Mouse (Mus musculus): Measurements from ENCODE around the gene Git1. TPM values are rescaled to one million over a fixed set of nuclear protein-coding genes. Genes with fewer than 3 reads are reported as not detected.
A peak's percentile ranks its signal among the peaks of the same experiment; 100 is the strongest.

Gene Git1
- polyA plus RNA-seq (2012; ENCODE audit: insufficient read depth, insufficient read length, missing spikeins) = 13.6 and 15.6 TPM in 2 replicates

GRCm38 (mm10) chr11:77493512-77494343, at the start of gene Git1:
TSS of gene Git1 (plus strand) at chr11:77493562.
- Histone ChIP-seq H3K4me3 (ENCODE audit: insufficient read depth, low read depth, low read length) (peak within 1 kb of the TSS; percentile 97), H3K27ac (replicated peaks; ENCODE audit: low read depth, low read length) (peak within 1 kb of the TSS; percentile 95), H3K4me1 (ENCODE audit: control insufficient read depth, insufficient read depth, insufficient read length, low read length) (peaks cover 39% of the 10 kb centered on the region)

- peaks cover 53% of the 10 kb centered on the region for H3K4me1 ChIP-seq (ENCODE audit: control insufficient read depth, insufficient read depth, insufficient read length, low read length)
- peak overlapping the region; percentile 15; the same call in 1 of the 2 replicates for H3K27ac ChIP-seq (replicated peaks; ENCODE audit: low read depth, low read length)
- no peak overlapping the region for H3K4me3 ChIP-seq (ENCODE audit: insufficient read depth, low read depth, low read length)
These were observed 48.4 kb upstream of the Git1 start for GRCm38 (mm10) chr11:77444939-77445338.

- H3K4me3 ChIP-seq (ENCODE audit: insufficient read depth, low read depth, low read length) = no peak overlapping the region
- peaks cover 43% of the 10 kb centered on the region for H3K4me1 ChIP-seq (ENCODE audit: control insufficient read depth, insufficient read depth, insufficient read length, low read length)
- H3K27ac ChIP-seq (replicated peaks; ENCODE audit: low read depth, low read length) = peak overlapping the region; percentile 98
These were observed 46.7 kb upstream of the Git1 start for GRCm38 (mm10) chr11:77446628-77447041.

GRCm38 (mm10) chr11:77449224-77449623, 44.1 kb upstream of the Git1 start:
- Histone ChIP-seq H3K27ac (replicated peaks; ENCODE audit: low read depth, low read length) (peak overlapping the region; percentile 85), H3K4me3 (ENCODE audit: insufficient read depth, low read depth, low read length) (peak overlapping the region; percentile 59), H3K4me1 (ENCODE audit: control insufficient read depth, insufficient read depth, insufficient read length, low read length) (peaks cover 25% of the 10 kb centered on the region)

- H3K27ac ChIP-seq (replicated peaks; ENCODE audit: low read depth, low read length) = peak overlapping the region; percentile 45; the same call in 1 of the 2 replicates
- peak overlapping the region; percentile 59 for H3K4me3 ChIP-seq (ENCODE audit: insufficient read depth, low read depth, low read length)
These were observed 41.7 kb upstream of the Git1 start for GRCm38 (mm10) chr11:77451670-77452069.

GRCm38 (mm10) chr11:77453388-77453787, 40.0 kb upstream of the Git1 start:
- Histone ChIP-seq H3K4me1 (ENCODE audit: control insufficient read depth, insufficient read depth, insufficient read length, low read length) (peaks cover 14% of the 10 kb centered on the region), H3K4me3 (ENCODE audit: insufficient read depth, low read depth, low read length) (no peak overlapping the region), H3K27ac (replicated peaks; ENCODE audit: low read depth, low read length) (no peak overlapping the region)

More at GRCm38 (mm10) chr11:77451670-77452069, 41.7 kb upstream of the Git1 start:
- H3K4me1 ChIP-seq (ENCODE audit: control insufficient read depth, insufficient read depth, insufficient read length, low read length) = peaks cover 20% of the 10 kb centered on the region

GRCm38 (mm10) chr11:77455770-77456510, 37.4 kb upstream of the Git1 start:
- Histone ChIP-seq H3K4me3 (ENCODE audit: insufficient read depth, low read depth, low read length) (no peak overlapping the region), H3K4me1 (ENCODE audit: control insufficient read depth, insufficient read depth, insufficient read length, low read length) (peaks cover 12% of the 10 kb centered on the region), H3K27ac (replicated peaks; ENCODE audit: low read depth, low read length) (no peak overlapping the region)

- Histone ChIP-seq H3K4me1 (ENCODE audit: control insufficient read depth, insufficient read depth, insufficient read length, low read length) (peaks cover 12% of the 10 kb centered on the region), H3K4me3 (ENCODE audit: insufficient read depth, low read depth, low read length) (no peak overlapping the region), H3K27ac (replicated peaks; ENCODE audit: low read depth, low read length) (no peak overlapping the region)
These were observed 36.5 kb upstream of the Git1 start for GRCm38 (mm10) chr11:77456866-77457265.

GRCm38 (mm10) chr11:77461856-77462255, 31.5 kb upstream of the Git1 start:
- Histone ChIP-seq H3K4me3 (ENCODE audit: insufficient read depth, low read depth, low read length) (peak overlapping the region; percentile 69), H3K4me1 (ENCODE audit: control insufficient read depth, insufficient read depth, insufficient read length, low read length) (peaks cover 6% of the 10 kb centered on the region), H3K27ac (replicated peaks; ENCODE audit: low read depth, low read length) (0 out of 2 replicates have a peak overlapping the region, but pooled peaks have one; percentile 21)

GRCm38 (mm10) chr11:77462283-77463100, 30.9 kb upstream of the Git1 start, which contains the start of gene Coro6:
TSS of gene Coro6 (plus strand) at chr11:77462411.
- peak within 1 kb of the TSS; percentile 24 for H3K27ac ChIP-seq (replicated peaks; ENCODE audit: low read depth, low read length)
- H3K4me3 ChIP-seq (ENCODE audit: insufficient read depth, low read depth, low read length) = peak within 1 kb of the TSS; percentile 69
- H3K4me1 ChIP-seq (ENCODE audit: control insufficient read depth, insufficient read depth, insufficient read length, low read length) = peaks cover 6% of the 10 kb centered on the region

- peak overlapping the region; percentile 69 for H3K4me3 ChIP-seq (ENCODE audit: insufficient read depth, low read depth, low read length)
- peak overlapping the region; percentile 24 for H3K27ac ChIP-seq (replicated peaks; ENCODE audit: low read depth, low read length)
These were observed 30.3 kb upstream of the Git1 start for GRCm38 (mm10) chr11:77463101-77463445.

GRCm38 (mm10) chr11:77463786-77464185, 29.6 kb upstream of the Git1 start:
- peaks cover 6% of the 10 kb centered on the region for H3K4me1 ChIP-seq (ENCODE audit: control insufficient read depth, insufficient read depth, insufficient read length, low read length)
- H3K27ac ChIP-seq (replicated peaks; ENCODE audit: low read depth, low read length) = no peak overlapping the region
- H3K4me3 ChIP-seq (ENCODE audit: insufficient read depth, low read depth, low read length) = peak overlapping the region; percentile 69; the same call in 1 of the 2 replicates

More at GRCm38 (mm10) chr11:77463101-77463445, 30.3 kb upstream of the Git1 start:
- H3K4me1 ChIP-seq (ENCODE audit: control insufficient read depth, insufficient read depth, insufficient read length, low read length) = peaks cover 6% of the 10 kb centered on the region

- Histone ChIP-seq H3K4me3 (ENCODE audit: insufficient read depth, low read depth, low read length) (no peak overlapping the region), H3K27ac (replicated peaks; ENCODE audit: low read depth, low read length) (no peak overlapping the region), H3K4me1 (ENCODE audit: control insufficient read depth, insufficient read depth, insufficient read length, low read length) (peaks cover 6% of the 10 kb centered on the region)
These were observed 28.7 kb upstream of the Git1 start for GRCm38 (mm10) chr11:77464684-77465083.

GRCm38 (mm10) chr11:77465111-77465510, 28.3 kb upstream of the Git1 start:
- Histone ChIP-seq H3K4me3 (ENCODE audit: insufficient read depth, low read depth, low read length) (no peak overlapping the region), H3K4me1 (ENCODE audit: control insufficient read depth, insufficient read depth, insufficient read length, low read length) (peaks cover 6% of the 10 kb centered on the region), H3K27ac (replicated peaks; ENCODE audit: low read depth, low read length) (no peak overlapping the region)

Measured in brown adipose tissue, adult 24 weeks (tissue).